Mouse (Mus musculus): ENCODE results near the gene Itpr2. TPM values are rescaled to one million over a fixed set of nuclear protein-coding genes. Genes with fewer than 3 reads are reported as not detected.

Gene Itpr2
- polyA plus RNA-seq, 1 experiment: 3.6 TPM

DNA sequence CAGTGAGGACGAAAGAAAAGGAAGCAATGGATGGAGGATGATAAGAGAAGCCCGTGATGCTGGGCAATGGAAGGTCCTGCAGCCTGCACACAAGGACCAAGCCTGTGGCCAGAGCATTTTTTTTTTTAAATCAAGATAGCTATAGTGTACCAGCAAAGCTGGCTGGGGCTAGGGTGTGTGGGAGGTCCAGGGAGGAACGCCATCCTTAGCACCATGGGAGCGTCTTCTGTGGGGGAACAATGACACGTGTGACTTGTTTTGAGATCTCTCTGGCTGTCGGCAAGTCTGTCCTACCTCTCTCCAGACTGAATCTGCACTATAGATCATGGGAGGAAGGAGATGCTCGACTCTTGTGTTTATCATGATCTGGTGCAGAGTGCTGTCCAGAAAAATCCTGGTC is 365.8 kb downstream of the Itpr2 start:
- Histone ChIP-seq H3K4me1 (ENCODE audit: control insufficient read depth, insufficient read depth, low read length) (no peaks in the 10 kb centered on the region), H3K36me3 (ENCODE audit: control insufficient read depth, insufficient read depth, low read length, poor library complexity, severe bottlenecking) (no peaks in the 10 kb centered on the region), H3K9ac (ENCODE audit: low read depth, poor library complexity, severe bottlenecking) (no peak overlapping the region), H3K27me3 (ENCODE audit: control insufficient read depth, insufficient read depth, low read length, poor library complexity, severe bottlenecking) (no peaks in the 10 kb centered on the region), H3K9me3 (replicated peaks; ENCODE audit: control insufficient read depth, insufficient read depth, low read length, poor library complexity, severe bottlenecking) (no peaks in the 10 kb centered on the region), H3K27ac (ENCODE audit: insufficient read depth, low read length) (no peak overlapping the region), H3K4me3 (ENCODE audit: low read depth, low read length) (no peak overlapping the region)
- TF ChIP-seq EP300 (IDR thresholded peaks at IDR 0.05; ENCODE audit: insufficient read depth, low read depth, low read length): no peak

GRCm38 (mm10) chr6:146135291-146135690 is 366.7 kb downstream of the Itpr2 start:
- Histone ChIP-seq H3K4me1 (ENCODE audit: control insufficient read depth, insufficient read depth, low read length) (no peaks in the 10 kb centered on the region), H3K27ac (ENCODE audit: insufficient read depth, low read length) (no peak overlapping the region)
- TF ChIP-seq CTCF (IDR thresholded peaks at IDR 0.05; ENCODE audit: low read depth, low read length): no peak
- TF ChIP-seq POLR2A (IDR thresholded peaks at IDR 0.05; ENCODE audit: insufficient read depth, low read length): no peak
- no peak for TF ChIP-seq EP300 (IDR thresholded peaks at IDR 0.05; ENCODE audit: insufficient read depth, low read depth, low read length)

GRCm38 (mm10) chr6:146133921-146134320 is 368.1 kb downstream of the Itpr2 start:
- H3K9me3 ChIP-seq (replicated peaks; ENCODE audit: control insufficient read depth, insufficient read depth, low read length, poor library complexity, severe bottlenecking): no peaks in the 10 kb centered on the region
- no peak overlapping the region for H3K27ac ChIP-seq (ENCODE audit: insufficient read depth, low read length)
- no peak for TF ChIP-seq EP300 (IDR thresholded peaks at IDR 0.05; ENCODE audit: insufficient read depth, low read depth, low read length)
- no peak for TF ChIP-seq POLR2A (IDR thresholded peaks at IDR 0.05; ENCODE audit: insufficient read depth, low read length)
- no peak for TF ChIP-seq CTCF (IDR thresholded peaks at IDR 0.05; ENCODE audit: low read depth, low read length)
- no peaks in the 10 kb centered on the region for H3K27me3 ChIP-seq (ENCODE audit: control insufficient read depth, insufficient read depth, low read length, poor library complexity, severe bottlenecking)
- H3K9ac ChIP-seq (ENCODE audit: low read depth, poor library complexity, severe bottlenecking): no peak overlapping the region
- no peak overlapping the region for H3K4me3 ChIP-seq (ENCODE audit: low read depth, low read length)
- H3K4me1 ChIP-seq (ENCODE audit: control insufficient read depth, insufficient read depth, low read length): no peaks in the 10 kb centered on the region
- no peaks in the 10 kb centered on the region for H3K36me3 ChIP-seq (ENCODE audit: control insufficient read depth, insufficient read depth, low read length, poor library complexity, severe bottlenecking)

More at GRCm38 (mm10) chr6:146135291-146135690, 366.7 kb downstream of the Itpr2 start:
- H3K27me3 ChIP-seq (ENCODE audit: control insufficient read depth, insufficient read depth, low read length, poor library complexity, severe bottlenecking): no peaks in the 10 kb centered on the region
- no peak overlapping the region for H3K4me3 ChIP-seq (ENCODE audit: low read depth, low read length)
- no peaks in the 10 kb centered on the region for H3K36me3 ChIP-seq (ENCODE audit: control insufficient read depth, insufficient read depth, low read length, poor library complexity, severe bottlenecking)
- no peaks in the 10 kb centered on the region for H3K9me3 ChIP-seq (replicated peaks; ENCODE audit: control insufficient read depth, insufficient read depth, low read length, poor library complexity, severe bottlenecking)
- no peak overlapping the region for H3K9ac ChIP-seq (ENCODE audit: low read depth, poor library complexity, severe bottlenecking)

DNA sequence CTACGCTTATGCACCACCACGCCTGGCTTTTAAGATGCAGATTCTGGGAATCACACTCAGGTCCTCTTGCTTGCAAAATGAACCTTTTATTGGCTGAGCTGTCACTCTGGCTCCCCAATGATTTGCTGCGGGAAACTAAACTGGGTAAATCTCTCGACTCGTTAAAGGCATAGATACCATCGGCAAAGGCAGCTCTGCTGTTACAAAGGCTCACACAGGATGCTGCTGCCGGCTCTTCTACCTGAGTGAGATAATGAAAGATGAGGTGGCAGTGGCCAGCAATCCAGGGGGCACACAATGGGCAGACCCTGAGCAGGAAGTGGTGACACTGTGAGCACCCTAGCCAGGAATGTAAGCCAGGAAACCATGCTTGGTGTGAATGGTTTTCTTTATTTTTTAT is 373.0 kb downstream of the Itpr2 start:
- H3K36me3 ChIP-seq (ENCODE audit: control insufficient read depth, insufficient read depth, low read length, poor library complexity, severe bottlenecking): no peaks in the 10 kb centered on the region
- H3K9ac ChIP-seq (ENCODE audit: low read depth, poor library complexity, severe bottlenecking): no peak overlapping the region
- no peak overlapping the region for H3K4me3 ChIP-seq (ENCODE audit: low read depth, low read length)
- H3K4me1 ChIP-seq (ENCODE audit: control insufficient read depth, insufficient read depth, low read length): no peaks in the 10 kb centered on the region
- TF ChIP-seq POLR2A (IDR thresholded peaks at IDR 0.05; ENCODE audit: insufficient read depth, low read length) (no peak), CTCF (IDR thresholded peaks at IDR 0.05; ENCODE audit: low read depth, low read length) (no peak), EP300 (IDR thresholded peaks at IDR 0.05; ENCODE audit: insufficient read depth, low read depth, low read length) (no peak)
- no peak overlapping the region for H3K27ac ChIP-seq (ENCODE audit: insufficient read depth, low read length)
- no peaks in the 10 kb centered on the region for H3K9me3 ChIP-seq (replicated peaks; ENCODE audit: control insufficient read depth, insufficient read depth, low read length, poor library complexity, severe bottlenecking)
- no peaks in the 10 kb centered on the region for H3K27me3 ChIP-seq (ENCODE audit: control insufficient read depth, insufficient read depth, low read length, poor library complexity, severe bottlenecking)

DNA sequence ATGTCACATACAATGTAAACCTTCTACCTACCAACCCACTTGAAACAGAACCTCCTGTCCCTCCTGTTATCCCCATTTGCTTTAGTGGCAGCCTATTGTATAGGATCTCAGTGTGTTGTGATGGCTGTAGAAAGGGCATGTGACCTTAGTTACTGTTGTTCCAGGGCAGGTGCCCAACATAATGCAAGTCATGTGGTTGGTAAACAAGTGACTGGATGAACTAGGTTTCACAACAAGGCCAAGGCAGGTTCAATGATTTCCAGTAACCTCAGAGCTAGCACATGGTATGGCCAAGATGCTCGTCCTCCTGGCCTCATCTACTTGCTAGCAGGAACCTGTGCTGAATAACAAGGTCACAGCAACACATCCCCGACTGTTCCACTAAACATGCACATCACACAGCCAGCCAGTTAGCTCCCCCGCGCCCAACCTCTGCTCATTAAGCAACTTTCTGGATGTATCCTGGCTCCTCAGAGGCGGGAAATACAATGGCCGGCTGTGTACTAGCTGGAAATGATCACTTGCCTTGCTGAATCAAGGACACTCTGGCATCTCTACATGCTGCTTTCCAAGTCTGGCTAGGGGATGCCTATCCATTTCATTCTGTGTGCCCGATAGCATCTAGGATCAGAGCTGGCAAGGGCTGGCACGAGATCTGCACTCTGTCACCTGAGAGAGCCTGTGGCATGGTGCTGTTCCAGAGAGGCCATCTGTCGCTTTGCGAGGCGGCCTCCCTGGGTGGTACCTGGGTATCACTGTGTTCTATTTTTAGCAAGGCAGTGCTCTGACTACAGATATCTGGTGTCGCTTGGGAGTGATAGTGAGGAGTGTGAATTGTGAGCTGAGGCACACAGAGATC is 375.0 kb downstream of the Itpr2 start:
- no peaks in the 10 kb centered on the region for H3K27me3 ChIP-seq (ENCODE audit: control insufficient read depth, insufficient read depth, low read length, poor library complexity, severe bottlenecking)
- H3K4me1 ChIP-seq (ENCODE audit: control insufficient read depth, insufficient read depth, low read length): no peaks in the 10 kb centered on the region
- TF ChIP-seq EP300 (IDR thresholded peaks at IDR 0.05; ENCODE audit: insufficient read depth, low read depth, low read length) (no peak), POLR2A (IDR thresholded peaks at IDR 0.05; ENCODE audit: insufficient read depth, low read length) (no peak), CTCF (IDR thresholded peaks at IDR 0.05; ENCODE audit: low read depth, low read length) (no peak)
- H3K9ac ChIP-seq (ENCODE audit: low read depth, poor library complexity, severe bottlenecking): no peak overlapping the region
- H3K9me3 ChIP-seq (replicated peaks; ENCODE audit: control insufficient read depth, insufficient read depth, low read length, poor library complexity, severe bottlenecking): no peaks in the 10 kb centered on the region
- no peak overlapping the region for H3K4me3 ChIP-seq (ENCODE audit: low read depth, low read length)
- no peak overlapping the region for H3K27ac ChIP-seq (ENCODE audit: insufficient read depth, low read length)
- H3K36me3 ChIP-seq (ENCODE audit: control insufficient read depth, insufficient read depth, low read length, poor library complexity, severe bottlenecking): no peaks in the 10 kb centered on the region

GRCm38 (mm10) chr6:146125621-146126020 is 376.4 kb downstream of the Itpr2 start:
- no peak overlapping the region for H3K27ac ChIP-seq (ENCODE audit: insufficient read depth, low read length)
- H3K9me3 ChIP-seq (replicated peaks; ENCODE audit: control insufficient read depth, insufficient read depth, low read length, poor library complexity, severe bottlenecking): no peaks in the 10 kb centered on the region
- H3K9ac ChIP-seq (ENCODE audit: low read depth, poor library complexity, severe bottlenecking): no peak overlapping the region
- no peaks in the 10 kb centered on the region for H3K27me3 ChIP-seq (ENCODE audit: control insufficient read depth, insufficient read depth, low read length, poor library complexity, severe bottlenecking)
- TF ChIP-seq CTCF (IDR thresholded peaks at IDR 0.05; ENCODE audit: low read depth, low read length): no peak
- TF ChIP-seq EP300 (IDR thresholded peaks at IDR 0.05; ENCODE audit: insufficient read depth, low read depth, low read length): no peak
- no peak for TF ChIP-seq POLR2A (IDR thresholded peaks at IDR 0.05; ENCODE audit: insufficient read depth, low read length)
- H3K36me3 ChIP-seq (ENCODE audit: control insufficient read depth, insufficient read depth, low read length, poor library complexity, severe bottlenecking): no peaks in the 10 kb centered on the region
- H3K4me1 ChIP-seq (ENCODE audit: control insufficient read depth, insufficient read depth, low read length): no peaks in the 10 kb centered on the region
- no peak overlapping the region for H3K4me3 ChIP-seq (ENCODE audit: low read depth, low read length)
